Mouse (Mus musculus) monocyte, adult 59 days (primary cell): ENCODE measurements around the gene Cnksr1. TPM values are rescaled to one million over a fixed set of nuclear protein-coding genes. Genes with fewer than 3 reads are reported as not detected.

Experiments used
- total RNA-seq, 2 experiments: library from RNA; stranded (reverse); gene quantifications; one replicate each; pipeline ENCODE4 v1.2.4; 2023

Gene Cnksr1
- total RNA-seq, result not detected

DNA sequence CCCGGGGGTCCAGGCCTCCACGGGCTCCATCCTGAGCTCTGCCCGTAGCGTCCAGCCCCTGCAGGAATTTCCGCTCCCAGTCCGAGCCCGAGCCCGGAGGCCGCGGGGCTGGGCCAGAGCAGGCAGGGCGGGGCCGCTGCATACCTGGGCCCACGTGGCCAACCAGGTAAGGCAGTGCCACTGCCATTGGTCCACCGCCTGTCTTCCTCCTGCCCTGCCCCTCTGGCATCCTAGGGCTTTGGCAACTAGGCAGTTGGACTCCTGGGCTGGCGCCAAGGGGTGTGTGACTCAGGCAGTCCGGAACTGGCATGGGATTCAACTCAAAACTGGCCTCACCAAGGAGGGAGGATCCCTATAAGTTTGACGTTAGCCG lies at the start of gene Cnksr1:
TSS of gene Cnksr1 (minus strand) at position 121 of the 373 bp plus-strand sequence.

DNA sequence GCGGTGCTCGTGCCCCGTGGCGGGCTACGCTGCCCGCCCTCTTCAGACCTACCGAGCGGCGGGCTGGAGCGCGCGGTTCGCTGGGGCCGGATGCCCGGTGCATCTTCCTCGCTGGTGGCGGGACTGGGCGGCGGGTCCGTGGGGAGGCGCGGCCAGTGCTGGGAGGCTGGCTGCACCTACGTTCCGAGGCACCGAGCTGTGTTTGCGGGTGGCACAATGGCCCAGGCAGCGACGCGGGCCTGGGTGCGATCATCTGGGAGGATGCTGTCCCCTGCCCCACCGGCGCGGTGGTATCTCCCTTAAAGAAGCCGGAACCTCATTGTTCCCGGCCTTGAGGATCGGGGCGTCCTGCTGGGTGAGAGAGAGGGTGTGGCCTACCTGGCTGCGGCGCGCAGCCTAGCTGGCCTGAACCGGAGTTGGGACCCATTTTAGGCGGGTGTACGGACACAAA lies 49.4 kb upstream of the Cnksr1 start, which contains the start of gene Pdik1l:
TSS of gene Pdik1l (minus strand) at position 321 of the 451 bp plus-strand sequence.

DNA sequence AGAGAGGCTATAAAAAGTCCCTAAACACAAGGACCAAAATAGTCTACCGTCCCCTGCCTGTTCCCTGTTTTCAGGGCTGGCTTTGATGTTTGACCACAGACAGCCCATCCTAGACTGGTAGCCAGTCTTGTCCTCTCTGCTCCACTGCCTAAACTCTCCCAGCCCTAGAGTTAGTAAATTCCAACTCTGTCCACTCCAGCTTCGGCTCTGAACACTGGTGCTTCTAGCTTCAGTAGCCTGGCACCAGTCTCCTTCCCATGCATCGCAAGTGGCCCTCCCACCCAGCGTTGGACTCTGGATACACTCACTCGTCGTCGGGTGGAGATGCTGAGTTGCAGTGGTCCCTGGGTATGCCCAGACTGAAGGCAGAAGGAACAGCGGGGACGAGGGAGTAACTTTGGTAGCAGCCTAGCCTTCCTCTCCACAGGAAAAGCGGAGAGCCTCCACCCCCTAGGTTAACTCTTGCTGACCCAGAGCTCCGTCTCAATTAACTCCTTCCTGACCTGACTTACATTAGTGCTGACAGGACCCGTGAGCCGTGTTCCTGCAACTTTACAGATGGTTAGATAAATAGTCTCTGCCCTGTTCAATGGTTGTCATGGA lies 15.6 kb upstream of the Cnksr1 start, which contains the start of gene Grrp1:
TSS of gene Grrp1 (minus strand) at position 385 of the 603 bp plus-strand sequence.

DNA sequence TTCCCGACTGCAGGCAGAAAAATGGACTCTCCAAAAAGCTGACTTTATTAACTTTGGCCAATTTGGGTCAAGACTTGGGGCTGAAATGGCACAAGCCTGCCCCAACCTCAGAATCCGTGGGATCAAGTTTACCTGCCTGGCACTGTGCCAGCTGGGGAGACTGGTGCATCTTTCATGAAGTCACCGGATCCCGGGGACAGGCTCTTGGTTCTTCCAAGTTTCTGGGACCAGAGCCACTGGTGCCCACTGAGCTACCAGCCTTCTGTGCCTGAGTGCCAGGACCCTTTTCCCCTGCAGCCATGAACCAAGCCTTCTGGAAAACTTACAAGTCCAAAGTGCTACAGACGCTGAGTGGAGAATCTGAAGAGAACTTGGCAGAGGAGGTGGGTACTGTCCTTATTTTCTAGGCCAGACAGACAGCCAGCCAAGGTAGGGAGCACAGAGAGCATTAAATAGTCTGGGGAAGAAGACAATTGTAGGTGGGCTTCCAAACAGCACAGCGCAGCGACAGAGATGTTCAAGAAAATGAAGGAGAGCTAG lies 8.6 kb upstream of the Cnksr1 start, which contains the start of gene Gm30191:
TSS of gene Gm30191 (plus strand) at position 217 of the 540 bp plus-strand sequence.

DNA sequence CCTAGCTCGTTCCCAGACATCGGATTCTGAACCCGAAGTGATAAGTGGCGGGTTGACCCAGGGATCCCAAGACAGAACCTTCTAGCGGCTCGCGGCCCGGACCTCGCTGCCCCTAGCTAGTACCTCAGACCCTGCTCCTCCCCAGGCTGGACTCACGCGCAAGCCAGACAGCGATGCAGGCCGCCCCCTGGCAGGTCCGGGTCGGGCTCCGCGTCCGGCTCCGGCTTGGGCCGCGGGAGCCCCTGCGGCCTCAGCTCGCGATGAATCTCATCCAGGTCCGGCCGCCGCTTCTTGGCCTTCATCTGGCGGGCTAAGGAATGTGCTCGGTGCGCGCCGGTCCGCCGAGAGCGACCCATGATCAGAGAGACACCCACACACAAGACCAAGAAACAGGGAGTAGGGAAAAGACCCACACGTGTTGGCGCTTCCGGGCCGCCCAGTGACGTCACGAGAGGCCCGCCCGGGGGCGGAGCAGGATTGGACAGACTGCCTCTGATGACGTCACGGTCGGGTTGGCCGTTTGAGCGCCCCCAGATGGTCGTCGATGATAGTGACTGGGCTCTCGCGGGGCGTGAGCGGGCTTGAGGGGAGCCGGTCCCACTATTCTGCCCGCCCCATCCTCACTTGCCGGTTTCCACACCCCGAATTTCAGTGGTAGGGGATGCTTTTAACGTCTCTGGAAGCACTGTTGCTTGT lies 7.1 kb upstream of the Cnksr1 start, which contains the start of gene Zfp593:
TSS of gene Zfp593 (minus strand) at position 445 of the 696 bp plus-strand sequence.

DNA sequence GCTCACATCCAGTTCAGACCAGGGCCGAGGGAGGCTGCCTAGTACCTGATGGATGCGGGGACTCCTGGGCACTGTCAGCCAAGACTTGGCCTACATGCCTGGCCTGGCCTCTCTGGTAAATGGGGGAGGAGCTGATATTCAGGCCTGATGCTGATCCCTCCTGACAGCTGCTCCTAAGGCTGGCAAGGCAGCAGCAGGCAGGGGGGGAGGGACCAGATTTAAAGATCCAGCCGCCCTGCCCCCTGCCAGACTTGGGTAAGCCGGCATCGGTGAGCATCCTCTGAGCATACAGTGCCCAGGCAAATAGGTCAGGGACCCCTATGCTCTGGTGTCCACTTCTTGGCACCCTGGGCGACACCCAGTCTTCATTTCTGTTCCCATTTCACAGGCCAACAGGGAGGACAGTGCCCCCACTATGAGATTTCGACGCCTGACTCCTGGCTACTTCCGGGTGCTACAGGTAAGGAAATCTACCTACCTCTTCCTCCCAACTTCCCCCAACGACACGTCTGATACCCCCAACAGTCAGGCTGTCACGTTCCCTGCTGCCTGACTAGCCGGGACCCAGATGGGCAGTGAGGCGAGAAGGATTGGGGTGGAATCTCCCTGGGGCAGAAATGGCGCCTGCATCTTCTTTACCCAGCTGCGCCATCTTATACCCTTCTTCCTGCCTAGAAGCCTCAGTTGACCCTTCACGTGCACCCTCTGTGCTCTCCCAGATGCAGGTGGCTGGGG lies 5.5 kb upstream of the Cnksr1 start, which contains the start of gene E130218I03Rik:
TSS of gene E130218I03Rik (plus strand) at position 147 of the 735 bp plus-strand sequence.

DNA sequence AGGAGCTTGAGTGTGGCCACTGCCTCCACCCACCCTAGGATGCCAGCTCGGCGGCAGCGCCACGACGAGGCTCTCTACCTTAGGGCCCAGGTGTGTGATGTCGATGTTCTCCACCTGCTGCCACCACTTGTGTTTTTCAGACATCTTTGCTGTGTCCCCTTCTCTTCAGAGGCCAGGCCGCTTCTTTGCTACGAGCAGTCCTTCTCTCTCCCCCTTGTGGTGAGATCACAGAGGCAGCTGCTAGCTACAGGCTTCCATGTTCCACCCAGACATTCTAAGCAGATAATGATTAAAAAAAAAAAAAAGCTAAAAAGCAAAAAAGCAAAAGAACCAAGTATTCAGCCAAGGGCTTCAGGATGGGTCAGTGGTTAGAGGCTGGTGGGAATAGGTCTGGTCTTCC lies 11.0 kb downstream of the Cnksr1 start, which contains the start of gene Catsper4:
TSS of gene Catsper4 (minus strand) at position 190 of the 400 bp plus-strand sequence.

DNA sequence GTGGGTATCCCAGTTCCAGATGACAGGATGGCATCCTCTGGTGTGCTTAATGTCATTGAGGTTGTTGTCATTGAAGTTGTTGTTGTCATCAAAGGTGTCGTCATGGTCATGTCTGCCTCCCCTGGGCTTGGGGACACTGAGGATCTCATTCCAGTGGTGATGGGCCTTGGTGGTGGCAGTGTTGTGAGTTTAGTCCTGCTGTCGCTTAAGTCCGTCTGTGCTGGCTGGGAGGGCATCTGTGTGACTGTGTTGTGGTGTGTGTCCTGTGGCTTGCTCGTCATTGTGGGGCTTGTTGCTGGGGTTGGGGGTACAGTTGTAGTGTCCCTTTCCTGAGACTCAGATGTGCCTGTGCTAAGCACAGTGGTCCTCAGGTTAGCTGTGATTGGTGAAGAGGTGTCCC lies 35.3 kb downstream of the Cnksr1 start, which contains the start of gene Gm7534:
TSS of gene Gm7534 (minus strand) at position 101 of the 400 bp plus-strand sequence.

Other genes with a start within 250 kb of the Cnksr1 start
- gene Dhdds, start 237.5 kb downstream of the Cnksr1 start, total RNA-seq, result 10 to 100 TPM; 39.2 to 39.5 TPM
- under 1 TPM in 1 of 2 experiments, not detected in 1; 0.37 TPM for gene Lin28a, start 219.6 kb downstream of the Cnksr1 start, total RNA-seq
- not detected for gene Zfp683, start 184.6 kb downstream of the Cnksr1 start, total RNA-seq
- under 1 TPM in 1 of 2 experiments, not detected in 1; 0.64 TPM for gene Crybg2, start 177.6 kb downstream of the Cnksr1 start, total RNA-seq
- gene Cd52, start 143.3 kb downstream of the Cnksr1 start, total RNA-seq, result 1,000 to 10,000 TPM in 1 of 2 experiments, 100 to 1,000 TPM in 1; 974 to 1,106 TPM
- gene Ubxn11, start 135.8 kb downstream of the Cnksr1 start, total RNA-seq, result 1 to 10 TPM; 3.6 to 8.2 TPM
- 100 to 1,000 TPM; 743 to 766 TPM for gene Sh3bgrl3, start 109.6 kb downstream of the Cnksr1 start, total RNA-seq
- gene Cep85, start 51.3 kb downstream of the Cnksr1 start, total RNA-seq, result 10 to 100 TPM; 14.3 to 16.1 TPM
- gene Gm7534, start 35.4 kb downstream of the Cnksr1 start, total RNA-seq, result not detected
- gene Catsper4, start 11.0 kb downstream of the Cnksr1 start, total RNA-seq, result not detected
- gene E130218I03Rik, start 5.3 kb upstream of the Cnksr1 start, total RNA-seq, result not detected
- gene Zfp593, start 7.2 kb upstream of the Cnksr1 start, total RNA-seq, result 10 to 100 TPM; 12.7 to 15.7 TPM
- gene Gm30191, start 8.5 kb upstream of the Cnksr1 start, total RNA-seq, result not detected
- gene Grrp1, start 15.7 kb upstream of the Cnksr1 start, total RNA-seq, result not detected
- 10 to 100 TPM in 1 of 2 experiments, 1 to 10 TPM in 1; 9.4 to 10.7 TPM for gene Pdik1l, start 49.5 kb upstream of the Cnksr1 start, total RNA-seq
- gene Trim63, start 76.7 kb upstream of the Cnksr1 start, total RNA-seq, result not detected
- not detected for gene Slc30a2, start 104.8 kb upstream of the Cnksr1 start, total RNA-seq
- under 1 TPM; 0.10 to 0.39 TPM for gene Extl1, start 145.5 kb upstream of the Cnksr1 start, total RNA-seq
- gene Pafah2, start 157.9 kb upstream of the Cnksr1 start, total RNA-seq, result 1 to 10 TPM; 2.5 to 3.1 TPM
- gene Stmn1, start 229.9 kb upstream of the Cnksr1 start, total RNA-seq, result 1 to 10 TPM; 5.8 to 9.0 TPM